Mouse (Mus musculus) heart, embryonic 12.5 days (tissue): ENCODE results near the gene Napsa. TPM values are rescaled to one million over a fixed set of nuclear protein-coding genes. Genes with fewer than 3 reads are reported as not detected.

ENCODE experiments used
- ATAC-seq: fragments of 200-750 bp; cut with Nextera tagmentation; 2 replicates; pipeline ENCODE4 v1.8.0; 2017; ENCODE audit warnings: moderate TSS enrichment, moderate library complexity; ENCODE audit not compliant: insufficient number of reproducible peaks, low FRiP score
- H3K27ac ChIP-seq: fragments of 300-500 bp; sonication (generic); 2 replicates; pipeline ENCODE4 v1.5.1; 2016; ENCODE audit warnings: mild to moderate bottlenecking, moderate library complexity; ENCODE audit not compliant: poor library complexity, severe bottlenecking
- H3K27me3 ChIP-seq: fragments of 300-500 bp; sonication (generic); replicated peaks from 2 replicates; pipeline ENCODE4 v1.6.1; 2016; ENCODE audit warnings: mild to moderate bottlenecking, moderate library complexity
- H3K36me3 ChIP-seq: fragments of 300-500 bp; sonication (generic); 2 replicates; pipeline ENCODE4 v1.6.1; 2016; ENCODE audit warnings: mild to moderate bottlenecking, moderate library complexity
- H3K4me1 ChIP-seq: fragments of 300-500 bp; sonication (generic); replicated peaks from 2 replicates; pipeline ENCODE4 v1.6.1; 2016; ENCODE audit warnings: mild to moderate bottlenecking
- H3K4me2 ChIP-seq: fragments of 300-500 bp; sonication (generic); 2 replicates; pipeline ENCODE4 v1.6.1; 2016; ENCODE audit warnings: mild to moderate bottlenecking, moderate library complexity
- H3K4me3 ChIP-seq: fragments of 300-500 bp; sonication (generic); 2 replicates; pipeline ENCODE4 v1.5.1; 2016; ENCODE audit warnings: mild to moderate bottlenecking
- H3K9ac ChIP-seq: fragments of 300-500 bp; sonication (generic); 2 replicates; pipeline ENCODE4 v1.6.1; 2016; ENCODE audit warnings: mild to moderate bottlenecking, moderate library complexity
- H3K9me3 ChIP-seq: fragments of 300-500 bp; sonication (generic); replicated peaks from 2 replicates; pipeline ENCODE4 v1.6.1; 2016; ENCODE audit warnings: mild to moderate bottlenecking, moderate library complexity
- WGBS: fragments of 180-500 bp; shearing (Covaris S2); methylation state at CpG from one replicate; pipeline ENCODE4 v1.1.7; 2016; 5-methylcytosine and 5-hydroxymethylcytosine counted together
- polyA plus RNA-seq: library from polyadenylated mRNA; unstranded; fragments of >200 nt; fragmentation: Nextera tagmentation; extraction: Ambion mirVana; gene quantifications from 2 replicates; pipeline ENCODE4 v1.2.1, GENCODE M21; 2016

The Napsa gene
- polyA plus RNA-seq, 1 experiment from 2014 or later = not detected

DNA sequence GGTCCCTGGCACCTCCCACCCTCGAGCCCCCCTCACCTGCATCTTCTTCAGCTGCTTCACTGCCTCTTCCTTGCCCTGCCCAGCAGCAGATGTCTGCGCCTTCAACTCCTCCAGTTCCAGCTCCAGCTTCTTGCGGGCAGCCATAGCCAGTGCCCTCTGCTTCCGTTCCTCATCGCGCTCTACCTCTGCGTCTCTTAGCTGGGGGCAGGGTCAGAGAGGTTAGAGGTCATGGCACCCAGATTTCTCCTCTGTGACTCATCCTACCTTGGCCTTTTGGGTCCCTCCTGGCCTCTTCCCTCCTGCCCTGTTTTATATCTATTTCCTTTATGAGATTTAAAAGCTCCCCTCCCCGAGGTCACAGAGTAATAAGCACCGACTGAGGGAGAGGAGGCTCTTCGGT, 43.1 kb downstream of the Napsa start:
- Histone ChIP-seq H3K4me3 (no peak overlapping the region), H3K9me3 (peaks cover 13% of the 10 kb centered on the region), H3K36me3 (no peaks in the 10 kb centered on the region), H3K4me1 (no peaks in the 10 kb centered on the region), H3K9ac (no peak overlapping the region), H3K27ac (no peak overlapping the region), H3K27me3 (peaks cover 61% of the 10 kb centered on the region), H3K4me2 (no peak overlapping the region)
- 11% methylated on average over 10 of the region's 10 CpGs for WGBS
- no peak for ATAC-seq

DNA sequence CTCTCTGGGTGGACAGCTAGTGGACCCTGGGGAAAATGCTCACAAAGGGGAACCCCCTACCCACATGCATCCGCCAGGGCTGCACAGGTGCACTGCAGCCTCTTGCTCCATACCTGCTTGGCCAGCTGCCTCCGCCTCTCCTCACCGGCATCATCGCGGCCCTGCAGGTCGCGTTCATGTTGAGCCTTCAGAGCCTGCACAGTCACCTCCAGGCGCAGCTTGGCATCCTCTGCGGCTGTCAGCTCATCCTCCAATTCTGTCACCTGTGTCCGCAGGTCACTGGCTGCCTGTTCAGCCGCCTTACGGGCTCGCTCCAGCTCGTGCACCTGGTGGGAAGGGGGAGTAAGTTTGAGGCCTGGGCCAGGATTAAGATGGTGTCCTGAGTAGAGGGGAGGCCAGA, 43.8 kb downstream of the Napsa start:
- no peak for ATAC-seq
- Histone ChIP-seq H3K4me1 (no peaks in the 10 kb centered on the region), H3K9me3 (peaks cover 13% of the 10 kb centered on the region), H3K36me3 (no peaks in the 10 kb centered on the region), H3K27me3 (peaks cover 56% of the 10 kb centered on the region), H3K9ac (no peak overlapping the region), H3K4me2 (no peak overlapping the region), H3K27ac (no peak overlapping the region), H3K4me3 (no peak overlapping the region)
- 73% methylated on average over 14 of the region's 14 CpGs for WGBS

DNA sequence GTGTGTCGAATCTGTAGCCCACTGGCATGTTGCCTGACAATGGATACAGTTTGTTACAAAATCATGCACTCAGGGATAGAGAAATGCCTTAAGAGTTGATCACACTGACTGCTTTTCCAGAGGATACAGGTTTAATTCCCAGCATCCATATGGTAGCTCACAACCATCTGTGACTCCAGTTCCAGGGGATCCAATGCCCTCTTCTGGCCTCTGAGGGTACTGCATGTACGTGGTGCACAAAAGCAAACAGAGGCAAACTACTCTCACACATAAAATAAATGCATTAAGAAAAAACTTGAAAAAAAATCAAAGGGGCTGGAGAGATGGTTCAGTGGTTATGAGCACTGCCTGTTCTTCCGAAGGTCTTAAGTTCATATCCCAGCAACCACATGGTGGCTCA, 44.9 kb downstream of the Napsa start:
- H3K27me3 ChIP-seq = peaks cover 46% of the 10 kb centered on the region
- no peaks in the 10 kb centered on the region for H3K4me1 ChIP-seq
- H3K9me3 ChIP-seq = peaks cover 14% of the 10 kb centered on the region
- H3K27ac ChIP-seq = no peak overlapping the region
- H3K9ac ChIP-seq = no peak overlapping the region
- no peak for ATAC-seq
- no peak overlapping the region for H3K4me3 ChIP-seq
- H3K4me2 ChIP-seq = no peak overlapping the region
- no peaks in the 10 kb centered on the region for H3K36me3 ChIP-seq
- WGBS = 64% methylated on average over 3 of the region's 3 CpGs

DNA sequence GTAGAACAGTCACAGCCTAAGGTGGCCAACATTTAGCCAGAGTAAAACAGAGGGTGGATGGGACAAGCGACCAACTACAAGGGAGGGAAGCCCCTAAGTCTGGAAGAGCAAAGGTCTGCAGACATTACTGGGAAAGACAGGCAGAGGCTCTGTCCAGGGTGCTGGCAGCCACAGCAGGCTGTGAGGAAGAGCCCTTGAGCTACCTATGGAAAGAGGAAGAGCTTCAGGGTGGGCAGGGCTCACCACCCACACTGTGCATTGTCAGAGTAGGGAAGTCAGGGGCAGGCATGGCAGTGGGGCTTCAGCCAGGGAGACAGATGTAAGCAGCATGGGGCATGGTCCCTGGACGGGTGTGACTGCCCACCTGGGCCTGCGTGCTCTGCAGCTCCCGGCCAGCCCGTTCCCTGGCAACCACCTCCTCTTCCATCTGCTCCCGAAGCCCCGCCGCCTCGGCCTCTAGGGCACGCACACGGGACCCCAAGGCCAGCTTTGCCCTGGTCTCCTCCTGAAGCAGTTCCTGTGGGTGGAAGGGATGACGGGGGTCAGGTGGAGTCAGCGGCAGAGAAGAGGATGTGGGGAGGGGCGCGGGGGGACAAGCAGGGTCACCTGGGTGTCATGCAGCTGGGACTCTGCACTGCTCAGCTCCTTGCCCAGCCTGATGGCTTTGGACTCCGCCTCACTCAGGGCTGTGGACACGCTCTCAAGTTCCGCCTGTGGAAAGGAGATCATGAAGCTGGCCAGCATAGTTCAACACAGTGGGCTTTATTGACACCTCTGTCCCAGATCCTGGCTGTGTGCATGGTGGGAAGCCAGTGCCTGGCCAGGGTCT, 51.7 kb downstream of the Napsa start:
- 0 out of 2 replicates have a peak, but pooled peaks have one; percentile 29 for ATAC-seq

DNA sequence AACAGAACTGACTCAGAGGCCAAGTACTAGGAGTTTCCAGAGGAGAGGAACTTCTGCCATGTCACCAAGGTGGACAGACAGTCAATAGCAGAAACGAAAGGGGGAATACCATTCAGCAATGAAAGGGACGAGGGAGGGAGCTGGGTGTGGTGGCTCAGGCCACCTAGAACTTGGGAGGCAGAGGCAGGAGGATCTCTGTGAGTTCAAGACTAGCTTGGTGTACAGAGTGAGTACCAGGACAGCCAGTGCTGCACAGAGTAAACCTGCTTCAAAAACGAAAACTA, 52.3 kb downstream of the Napsa start:
- ATAC-seq = no peak
- H3K36me3 ChIP-seq = no peaks in the 10 kb centered on the region
- no peak overlapping the region for H3K4me2 ChIP-seq
- H3K9me3 ChIP-seq = peaks cover 12% of the 10 kb centered on the region
- no peak overlapping the region for H3K4me3 ChIP-seq
- H3K9ac ChIP-seq = no peak overlapping the region
- H3K27me3 ChIP-seq = peaks cover 35% of the 10 kb centered on the region
- no peak overlapping the region for H3K27ac ChIP-seq
- H3K4me1 ChIP-seq = no peaks in the 10 kb centered on the region
- 72% methylated on average over 3 of the region's 3 CpGs for WGBS

More for the DNA sequence above, 51.7 kb downstream of the Napsa start:
- H3K27ac ChIP-seq = no peak overlapping the region
- H3K4me3 ChIP-seq = no peak overlapping the region
- WGBS = 45% methylated on average over 18 of the region's 18 CpGs
- H3K9ac ChIP-seq = no peak overlapping the region
- H3K36me3 ChIP-seq = no peaks in the 10 kb centered on the region
- peaks cover 30% of the 10 kb centered on the region for H3K27me3 ChIP-seq
- H3K4me1 ChIP-seq = no peaks in the 10 kb centered on the region
- no peak overlapping the region for H3K4me2 ChIP-seq
- peaks cover 16% of the 10 kb centered on the region for H3K9me3 ChIP-seq

DNA sequence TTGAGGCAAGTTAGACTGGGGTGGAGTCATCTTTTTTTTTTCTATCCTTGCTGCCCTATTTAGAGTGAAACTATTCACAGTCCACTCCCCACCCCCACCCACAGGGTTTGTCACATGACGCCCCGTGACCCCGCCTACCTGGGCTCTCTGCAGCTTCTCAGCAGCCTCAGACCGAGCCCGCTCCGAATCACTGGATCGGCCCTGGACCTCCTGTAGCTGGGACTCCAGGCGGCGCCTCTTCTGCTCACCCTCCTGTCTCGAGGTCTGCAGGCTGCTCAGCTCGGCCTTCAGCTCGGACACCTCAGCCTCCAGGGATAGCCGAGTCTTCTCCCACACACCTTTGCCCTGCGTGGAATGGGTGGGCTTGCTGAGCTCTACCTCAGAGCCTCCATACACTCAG, 52.6 kb downstream of the Napsa start:
- no peak overlapping the region for H3K27ac ChIP-seq
- WGBS = 42% methylated on average over 14 of the region's 14 CpGs
- no peak overlapping the region for H3K4me3 ChIP-seq

DNA sequence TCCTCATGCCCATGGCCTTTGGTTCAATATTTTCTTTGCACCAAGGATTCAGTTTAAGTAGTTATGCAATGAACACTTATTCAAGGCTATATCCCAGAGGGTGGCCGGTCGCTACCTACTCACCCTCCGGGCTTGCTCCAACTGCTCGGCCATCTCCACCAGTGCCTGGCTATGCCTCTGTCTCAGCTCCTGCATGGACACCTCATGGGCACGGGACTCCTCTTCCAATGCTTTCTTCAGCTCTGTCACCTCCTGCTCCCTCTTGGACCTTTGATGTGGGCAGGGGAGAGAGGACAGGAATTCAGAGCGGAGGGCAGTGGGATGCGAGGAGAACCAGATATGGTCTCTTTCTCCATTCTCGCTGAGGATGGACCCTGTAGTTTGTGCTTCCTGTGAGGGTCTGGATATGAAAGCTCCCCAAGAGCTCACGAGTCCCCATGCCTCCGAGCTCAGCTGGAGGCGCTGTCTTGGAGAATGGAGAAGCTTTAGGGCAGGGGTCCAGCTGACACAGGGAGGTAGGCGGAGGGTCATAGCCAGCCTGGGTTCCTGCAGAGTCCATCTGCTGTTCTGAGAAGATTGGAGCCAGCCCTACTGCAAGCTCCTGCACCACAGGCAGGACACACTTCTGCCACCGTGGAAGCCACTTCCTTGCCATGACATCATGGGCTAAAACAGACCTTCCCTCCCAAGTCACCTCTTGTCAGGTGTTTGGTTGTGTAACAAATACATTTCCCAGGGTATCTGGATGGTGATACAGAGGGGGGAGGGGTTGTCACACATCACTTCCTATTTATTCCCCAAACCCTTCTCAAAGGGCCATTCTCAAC, 53.3 kb downstream of the Napsa start:
- H3K27me3 ChIP-seq = peaks cover 45% of the 10 kb centered on the region
- no peak overlapping the region for H3K4me3 ChIP-seq
- H3K9ac ChIP-seq = no peak overlapping the region
- no peaks in the 10 kb centered on the region for H3K4me1 ChIP-seq
- 76% methylated on average over 13 of the region's 13 CpGs for WGBS
- H3K36me3 ChIP-seq = no peaks in the 10 kb centered on the region
- peaks cover 8% of the 10 kb centered on the region for H3K9me3 ChIP-seq
- ATAC-seq = no peak
- H3K4me2 ChIP-seq = no peak overlapping the region
- no peak overlapping the region for H3K27ac ChIP-seq

More for the DNA sequence above, 52.6 kb downstream of the Napsa start:
- peaks cover 39% of the 10 kb centered on the region for H3K27me3 ChIP-seq
- no peak for ATAC-seq
- peaks cover 10% of the 10 kb centered on the region for H3K9me3 ChIP-seq
- H3K4me1 ChIP-seq = no peaks in the 10 kb centered on the region
- H3K36me3 ChIP-seq = no peaks in the 10 kb centered on the region
- no peak overlapping the region for H3K9ac ChIP-seq
- no peak overlapping the region for H3K4me2 ChIP-seq

DNA sequence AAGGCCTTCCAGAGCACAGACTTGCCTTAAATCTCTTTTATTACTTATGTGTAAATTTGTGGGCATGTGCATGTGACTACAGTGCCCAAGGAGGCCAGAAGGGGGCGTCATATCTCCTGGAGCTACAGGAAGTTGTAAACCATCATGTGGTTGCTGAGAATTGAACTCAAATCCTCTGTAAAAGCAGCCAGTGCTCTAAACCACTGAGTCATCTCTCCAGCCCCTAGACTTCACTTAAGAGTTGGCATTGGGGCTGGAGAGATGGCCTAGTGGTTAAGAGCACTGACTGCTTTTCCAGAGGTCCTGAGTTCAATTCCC, 53.8 kb downstream of the Napsa start:
- Histone ChIP-seq H3K27ac (no peak overlapping the region), H3K9me3 (peaks cover 8% of the 10 kb centered on the region), H3K36me3 (no peaks in the 10 kb centered on the region), H3K4me1 (no peaks in the 10 kb centered on the region), H3K4me3 (no peak overlapping the region), H3K4me2 (no peak overlapping the region), H3K9ac (no peak overlapping the region), H3K27me3 (peaks cover 49% of the 10 kb centered on the region)
- ATAC-seq = no peak
- WGBS = 18% methylated on average over 1 of the region's 1 CpGs

DNA sequence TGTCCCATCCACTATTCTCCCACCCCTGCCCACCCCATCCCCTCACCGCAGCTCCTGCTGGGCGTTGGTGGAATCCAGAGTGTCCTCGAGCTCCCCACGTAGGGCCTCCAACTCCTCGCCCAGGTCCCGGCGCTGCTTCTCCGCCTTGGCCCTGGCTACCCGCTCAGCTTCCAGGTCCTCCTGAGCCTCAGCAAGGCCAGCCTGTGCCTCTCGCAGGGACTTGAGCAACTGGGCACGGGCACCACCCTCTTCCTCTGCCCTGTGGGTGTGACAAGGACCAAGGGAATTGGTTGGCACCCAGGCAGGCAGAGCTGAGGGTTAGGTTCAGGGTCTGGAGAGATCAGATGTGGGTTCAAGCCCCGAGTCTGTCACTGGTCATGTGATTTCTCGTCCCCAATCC, 54.8 kb downstream of the Napsa start:
- H3K36me3 ChIP-seq = no peaks in the 10 kb centered on the region
- H3K9ac ChIP-seq = no peak overlapping the region
- H3K4me1 ChIP-seq = no peaks in the 10 kb centered on the region
- no peak overlapping the region for H3K27ac ChIP-seq
- peaks cover 57% of the 10 kb centered on the region for H3K27me3 ChIP-seq
- peaks cover 7% of the 10 kb centered on the region for H3K9me3 ChIP-seq
- ATAC-seq = no peak
- WGBS = 85% methylated on average over 12 of the region's 13 CpGs
- H3K4me3 ChIP-seq = no peak overlapping the region
- no peak overlapping the region for H3K4me2 ChIP-seq

DNA sequence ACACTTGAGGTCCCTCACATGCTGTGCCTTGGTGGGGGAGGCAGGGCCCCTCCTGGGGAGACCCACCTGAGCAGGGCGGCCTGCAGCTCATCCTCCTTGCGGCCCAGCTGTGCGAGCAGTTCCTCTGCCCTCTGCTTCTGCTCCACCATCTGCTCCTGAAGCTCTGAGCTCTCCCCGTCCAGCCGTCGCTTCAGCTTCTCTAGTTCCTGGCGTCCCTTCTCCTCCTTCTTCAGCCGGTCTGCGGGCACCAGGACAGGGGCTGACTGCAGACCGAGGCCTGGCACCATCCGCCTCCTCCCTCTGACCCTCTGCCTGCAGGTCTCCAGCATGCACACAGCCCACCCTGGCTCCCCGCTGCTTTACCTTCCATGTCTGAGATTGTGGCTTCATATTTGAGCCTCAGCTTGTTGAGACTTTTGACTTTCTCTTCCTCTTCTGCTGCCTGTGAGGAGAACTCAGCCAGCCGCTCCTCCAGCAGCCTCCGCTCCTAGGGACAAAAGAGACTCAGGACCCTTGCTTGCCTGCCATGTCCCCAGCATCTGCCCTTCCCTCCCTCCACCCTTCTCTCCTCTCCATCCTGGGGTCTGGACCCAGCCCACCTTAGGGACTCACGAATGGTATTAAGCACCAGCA, 56.3 kb downstream of the Napsa start:
- Histone ChIP-seq H3K4me2 (no peak overlapping the region), H3K4me3 (no peak overlapping the region), H3K9ac (no peak overlapping the region), H3K27ac (no peak overlapping the region), H3K27me3 (peaks cover 66% of the 10 kb centered on the region), H3K4me1 (no peaks in the 10 kb centered on the region), H3K9me3 (no peaks in the 10 kb centered on the region), H3K36me3 (no peaks in the 10 kb centered on the region)
- ATAC-seq = no peak
- WGBS = 78% methylated on average over 15 of the region's 15 CpGs

DNA sequence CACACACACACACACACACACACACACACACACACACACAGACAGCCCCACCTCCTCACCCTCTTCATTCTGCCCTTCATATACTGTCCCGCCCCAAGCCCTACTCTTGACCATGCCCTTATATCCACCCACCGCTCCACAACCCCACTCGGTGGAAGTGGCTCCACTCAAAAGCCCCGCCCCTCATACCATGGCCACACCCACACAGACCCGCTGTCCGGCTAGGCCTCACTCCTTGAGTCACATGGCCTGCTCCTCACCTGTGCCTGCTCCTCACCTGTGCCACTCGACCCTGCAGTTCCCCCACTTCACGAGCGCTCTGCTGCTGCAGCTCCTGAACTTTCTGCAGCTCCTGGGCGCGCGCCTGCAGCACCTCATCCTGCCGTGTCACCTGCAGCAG, 58.3 kb downstream of the Napsa start:
- Histone ChIP-seq H3K4me2 (no peak overlapping the region), H3K4me3 (no peak overlapping the region), H3K27ac (no peak overlapping the region), H3K27me3 (peaks cover 72% of the 10 kb centered on the region), H3K9me3 (no peaks in the 10 kb centered on the region), H3K4me1 (no peaks in the 10 kb centered on the region), H3K9ac (no peak overlapping the region), H3K36me3 (no peaks in the 10 kb centered on the region)
- WGBS = 64% methylated on average over 13 of the region's 13 CpGs
- ATAC-seq = no peak
